Mouse (Mus musculus): ENCODE measurements around the gene Gpr146. TPM values are rescaled to one million over a fixed set of nuclear protein-coding genes. Genes with fewer than 3 reads are reported as not detected.
A peak's percentile ranks its signal among the peaks of the same experiment; 100 is the strongest.

The Gpr146 gene
- total and polyA plus RNA-seq, 2 experiments: 36.5 to 70.7 TPM

DNA sequence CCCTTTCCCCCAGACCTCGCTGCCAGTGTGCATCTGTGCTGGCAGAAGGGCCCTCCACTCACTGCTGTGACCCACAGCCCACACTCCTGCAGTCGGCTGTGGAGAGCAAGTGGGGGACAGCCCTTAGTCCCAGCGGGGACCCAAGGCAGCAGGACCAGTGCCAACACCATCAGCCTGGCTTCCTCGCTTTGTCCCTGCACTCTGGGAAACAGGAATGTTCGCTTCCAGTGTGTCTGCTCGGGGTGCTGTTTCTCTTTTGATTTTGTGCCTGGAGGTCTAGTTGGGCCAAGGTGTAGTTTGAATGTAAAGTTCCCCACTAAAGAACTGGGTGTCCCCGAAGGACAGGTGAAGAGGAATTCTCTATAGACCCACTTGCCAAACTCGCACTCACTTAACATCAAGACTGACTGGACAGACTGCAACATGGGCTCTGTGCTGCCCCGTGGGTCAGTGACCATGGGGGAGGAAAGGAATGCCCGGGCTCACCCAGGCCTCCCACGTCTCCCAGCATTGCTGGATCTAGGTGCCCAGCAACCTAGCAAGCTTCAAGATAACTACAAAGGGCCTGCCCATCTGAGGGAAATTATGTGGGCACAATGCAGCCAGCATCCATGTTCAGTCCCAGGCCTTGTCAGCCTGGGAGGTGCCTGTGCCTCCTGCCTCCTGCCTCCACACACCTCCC lies 14.0 kb downstream of the Gpr146 start:
- no peaks in the 10 kb centered on the region for H3K27me3 ChIP-seq (ENCODE audit: control insufficient read depth, insufficient read depth, low read length)
- peaks cover 36% of the 10 kb centered on the region for H3K4me1 ChIP-seq (ENCODE audit: control insufficient read depth, insufficient read depth, low read length)
- H3K79me2 ChIP-seq (ENCODE audit: control insufficient read depth, insufficient read depth, low read length): peaks cover 26% of the 10 kb centered on the region
- H3K27ac ChIP-seq (replicated peaks; ENCODE audit: insufficient read depth, low read depth, low read length): peak overlapping the region; percentile 0; the same call in 1 of the 2 replicates
- no peak for TF ChIP-seq POLR2A (IDR thresholded peaks at IDR 0.05; ENCODE audit: extremely low read depth, insufficient read depth, low read length)
- TF ChIP-seq CTCF (IDR thresholded peaks at IDR 0.05; ENCODE audit: low read depth, low read length): no peak
- no peak overlapping the region; the same call in 1 of the 2 replicates for H3K9ac ChIP-seq (ENCODE audit: low read depth, low read length)
- peaks cover 3% of the 10 kb centered on the region; the same call in 1 of the 2 replicates for H3K36me3 ChIP-seq (ENCODE audit: control insufficient read depth, insufficient read depth, low read length)
- no peak for DNase-seq (ENCODE audit: extremely low read depth, low read depth, low spot score)
- WGBS: 59% methylated on average over 11 of the region's 11 CpGs
- no peak overlapping the region for H3K4me3 ChIP-seq (ENCODE audit: insufficient read depth, low read depth, low read length)

DNA sequence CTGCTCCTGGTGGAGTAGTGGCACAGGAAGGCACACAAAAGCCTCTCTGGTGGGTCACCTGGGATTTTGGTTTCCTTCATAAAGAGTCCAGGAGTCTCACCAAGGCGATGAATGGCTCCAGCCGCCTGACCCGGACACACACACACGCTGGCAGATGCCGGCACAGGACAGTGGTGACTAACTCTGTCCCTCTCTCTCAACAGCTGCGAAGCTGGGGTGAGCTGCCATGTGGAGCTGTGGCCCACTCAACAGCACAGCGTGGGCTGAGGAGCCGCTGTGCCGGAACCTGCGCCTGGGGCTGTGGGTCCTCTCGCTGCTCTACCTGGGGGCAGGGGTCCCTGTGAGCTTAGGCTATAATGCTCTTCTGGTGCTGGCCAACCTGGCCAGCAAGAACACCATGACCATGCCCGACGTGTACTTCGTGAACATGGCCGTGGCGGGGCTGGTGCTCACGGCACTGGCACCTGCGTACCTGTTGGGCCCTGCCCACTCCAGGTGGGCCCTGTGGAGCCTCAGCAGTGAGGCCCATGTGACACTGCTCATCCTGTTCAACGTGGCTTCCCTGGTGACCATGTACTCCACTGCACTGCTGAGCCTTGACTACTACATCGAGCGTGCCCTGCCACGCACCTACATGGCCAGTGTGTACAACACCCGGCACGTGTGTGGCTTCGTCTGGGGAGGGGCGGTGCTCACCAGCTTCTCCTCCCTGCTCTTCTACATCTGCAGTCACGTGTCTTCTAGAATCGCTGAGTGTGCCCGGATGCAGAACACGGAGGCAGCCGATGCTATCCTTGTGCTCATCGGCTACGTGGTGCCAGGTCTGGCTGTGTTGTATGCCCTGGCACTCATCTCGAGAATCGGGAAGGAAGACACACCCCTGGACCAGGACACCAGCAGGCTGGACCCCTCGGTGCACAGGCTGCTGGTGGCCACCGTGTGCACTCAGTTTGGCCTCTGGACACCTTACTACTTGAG lies 15.0 kb downstream of the Gpr146 start:
- WGBS: 89% methylated on average over 37 of the region's 37 CpGs
- H3K4me3 ChIP-seq (ENCODE audit: insufficient read depth, low read depth, low read length): no peak overlapping the region
- no peaks in the 10 kb centered on the region for H3K27me3 ChIP-seq (ENCODE audit: control insufficient read depth, insufficient read depth, low read length)
- no peak overlapping the region for H3K27ac ChIP-seq (replicated peaks; ENCODE audit: insufficient read depth, low read depth, low read length)
- H3K79me2 ChIP-seq (ENCODE audit: control insufficient read depth, insufficient read depth, low read length): peaks cover 21% of the 10 kb centered on the region
- H3K9ac ChIP-seq (ENCODE audit: low read depth, low read length): no peak overlapping the region
- DNase-seq (ENCODE audit: extremely low read depth, low read depth, low spot score): no peak
- peaks cover 32% of the 10 kb centered on the region for H3K4me1 ChIP-seq (ENCODE audit: control insufficient read depth, insufficient read depth, low read length)
- H3K36me3 ChIP-seq (ENCODE audit: control insufficient read depth, insufficient read depth, low read length): peaks cover 3% of the 10 kb centered on the region; the same call in 1 of the 2 replicates
- TF ChIP-seq CTCF (IDR thresholded peaks at IDR 0.05; ENCODE audit: low read depth, low read length): no peak
- no peak for TF ChIP-seq POLR2A (IDR thresholded peaks at IDR 0.05; ENCODE audit: extremely low read depth, insufficient read depth, low read length)

DNA sequence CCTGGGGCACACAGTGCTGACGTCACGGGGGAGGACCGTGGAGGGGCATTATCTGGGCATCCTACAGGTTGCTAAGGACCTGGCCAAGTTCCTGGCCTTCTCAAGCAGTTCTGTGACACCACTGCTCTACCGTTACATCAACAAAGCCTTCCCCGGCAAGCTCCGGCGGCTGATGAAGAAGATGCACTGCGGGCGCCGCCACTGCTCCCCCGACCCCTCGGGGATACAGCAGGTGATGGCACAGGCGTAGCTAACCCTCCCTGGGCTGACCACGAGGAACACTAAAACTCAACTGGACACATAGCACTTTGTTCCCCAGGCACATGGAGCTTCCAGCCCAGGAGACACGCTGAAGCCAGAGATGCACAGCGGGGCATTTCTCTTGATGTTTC lies 15.7 kb downstream of the Gpr146 start:
- Histone ChIP-seq H3K79me2 (ENCODE audit: control insufficient read depth, insufficient read depth, low read length) (peaks cover 19% of the 10 kb centered on the region), H3K4me3 (ENCODE audit: insufficient read depth, low read depth, low read length) (no peak overlapping the region), H3K27me3 (ENCODE audit: control insufficient read depth, insufficient read depth, low read length) (no peaks in the 10 kb centered on the region), H3K27ac (replicated peaks; ENCODE audit: insufficient read depth, low read depth, low read length) (no peak overlapping the region), H3K9ac (ENCODE audit: low read depth, low read length) (no peak overlapping the region), H3K36me3 (ENCODE audit: control insufficient read depth, insufficient read depth, low read length) (peaks cover 3% of the 10 kb centered on the region; the same call in 1 of the 2 replicates), H3K4me1 (ENCODE audit: control insufficient read depth, insufficient read depth, low read length) (peaks cover 29% of the 10 kb centered on the region)
- WGBS: 92% methylated on average over 16 of the region's 16 CpGs
- TF ChIP-seq POLR2A (IDR thresholded peaks at IDR 0.05; ENCODE audit: extremely low read depth, insufficient read depth, low read length) (no peak), CTCF (IDR thresholded peaks at IDR 0.05; ENCODE audit: low read depth, low read length) (no peak)
- no peak for DNase-seq (ENCODE audit: extremely low read depth, low read depth, low spot score)

DNA sequence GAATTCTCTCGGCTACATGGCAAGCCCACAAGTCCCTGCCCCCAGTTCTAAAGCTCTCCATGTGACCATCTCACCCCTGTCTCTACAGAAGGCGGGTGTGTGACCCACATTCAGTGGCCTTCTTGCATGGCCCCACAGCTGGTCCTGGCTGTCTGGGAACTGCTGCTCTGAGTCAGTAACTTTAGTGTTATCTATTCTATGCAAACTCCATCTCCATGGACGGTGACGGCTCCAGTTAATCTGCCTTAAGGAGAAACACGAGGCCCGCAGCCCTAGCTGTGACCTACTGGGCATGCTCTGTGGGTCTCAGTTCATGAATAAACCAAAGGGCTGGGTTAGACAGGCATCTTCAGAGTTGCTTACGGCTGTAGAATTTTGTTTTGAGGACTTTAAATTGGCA lies 16.9 kb downstream of the Gpr146 start:
- H3K4me1 ChIP-seq (ENCODE audit: control insufficient read depth, insufficient read depth, low read length): peaks cover 23% of the 10 kb centered on the region
- no peak overlapping the region for H3K9ac ChIP-seq (ENCODE audit: low read depth, low read length)
- WGBS: 67% methylated on average over 7 of the region's 7 CpGs
- H3K79me2 ChIP-seq (ENCODE audit: control insufficient read depth, insufficient read depth, low read length): peaks cover 16% of the 10 kb centered on the region
- no peak for DNase-seq (ENCODE audit: extremely low read depth, low read depth, low spot score)
- no peak overlapping the region for H3K27ac ChIP-seq (replicated peaks; ENCODE audit: insufficient read depth, low read depth, low read length)
- no peak overlapping the region for H3K4me3 ChIP-seq (ENCODE audit: insufficient read depth, low read depth, low read length)
- H3K27me3 ChIP-seq (ENCODE audit: control insufficient read depth, insufficient read depth, low read length): no peaks in the 10 kb centered on the region
- no peak for TF ChIP-seq POLR2A (IDR thresholded peaks at IDR 0.05; ENCODE audit: extremely low read depth, insufficient read depth, low read length)
- no peak for TF ChIP-seq CTCF (IDR thresholded peaks at IDR 0.05; ENCODE audit: low read depth, low read length)
- H3K36me3 ChIP-seq (ENCODE audit: control insufficient read depth, insufficient read depth, low read length): peaks cover 3% of the 10 kb centered on the region; the same call in 1 of the 2 replicates

DNA sequence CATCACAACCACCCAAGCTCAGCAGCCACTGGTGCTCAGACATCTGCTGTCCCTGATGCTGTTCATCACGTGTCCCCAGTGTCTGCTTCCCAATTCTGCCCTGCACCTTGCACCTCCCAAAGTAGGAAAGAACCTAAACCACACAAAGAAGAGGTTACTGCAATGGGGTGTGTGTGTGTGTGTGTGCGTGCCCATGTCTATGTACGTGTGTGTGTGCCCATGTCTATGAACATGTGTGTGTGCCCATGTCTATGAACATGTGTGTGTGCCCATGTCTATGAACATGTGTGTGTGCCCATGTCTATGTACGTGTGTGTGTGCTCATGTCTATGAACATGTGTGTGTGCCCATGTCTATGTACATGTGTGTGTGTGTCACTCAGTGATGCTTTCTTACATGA lies 18.0 kb downstream of the Gpr146 start:
- Histone ChIP-seq H3K4me1 (ENCODE audit: control insufficient read depth, insufficient read depth, low read length) (peaks cover 16% of the 10 kb centered on the region), H3K9ac (ENCODE audit: low read depth, low read length) (no peak overlapping the region), H3K4me3 (ENCODE audit: insufficient read depth, low read depth, low read length) (no peak overlapping the region), H3K27me3 (ENCODE audit: control insufficient read depth, insufficient read depth, low read length) (no peaks in the 10 kb centered on the region), H3K36me3 (ENCODE audit: control insufficient read depth, insufficient read depth, low read length) (peaks cover 3% of the 10 kb centered on the region; the same call in 1 of the 2 replicates), H3K79me2 (ENCODE audit: control insufficient read depth, insufficient read depth, low read length) (peaks cover 16% of the 10 kb centered on the region), H3K27ac (replicated peaks; ENCODE audit: insufficient read depth, low read depth, low read length) (no peak overlapping the region)
- TF ChIP-seq POLR2A (IDR thresholded peaks at IDR 0.05; ENCODE audit: extremely low read depth, insufficient read depth, low read length) (no peak), CTCF (IDR thresholded peaks at IDR 0.05; ENCODE audit: low read depth, low read length) (no peak)
- WGBS: 72% methylated on average over 4 of the region's 4 CpGs
- DNase-seq (ENCODE audit: extremely low read depth, low read depth, low spot score): no peak
